Mouse (Mus musculus) adrenal gland, adult 2 months (tissue): ENCODE measurements around the gene Ppfia1. TPM values are rescaled to one million over a fixed set of nuclear protein-coding genes. Genes with fewer than 3 reads are reported as not detected.

Source experiments
- DNase-seq: peaks from one replicate; pipeline ENCODE4 v3.0.0; 2021
- polyA plus RNA-seq: library from polyadenylated mRNA; depleted of rRNA; stranded (reverse); fragments of >200 nt; gene quantifications from 2 replicates; pipeline ENCODE4 v1.2.3, GENCODE M21; 2012
- total RNA-seq, 2 experiments: library from RNA; stranded (reverse); gene quantifications; 2 replicates each; pipeline ENCODE4 v1.2.3; 2021

Ppfia1 gene
- total and polyA plus RNA-seq, 3 experiments = 37.1 to 59.2 (median 39.1) TPM

GRCm38 (mm10) chr7:144489067-144489774, 64.3 kb downstream of the Ppfia1 start:
- no peak for DNase-seq

GRCm38 (mm10) chr7:144480314-144480713, 73.2 kb downstream of the Ppfia1 start:
- peak; percentile 45 for DNase-seq

- DNase-seq = no peak
These were observed 74.0 kb downstream of the Ppfia1 start for GRCm38 (mm10) chr7:144479569-144479968.

DNA sequence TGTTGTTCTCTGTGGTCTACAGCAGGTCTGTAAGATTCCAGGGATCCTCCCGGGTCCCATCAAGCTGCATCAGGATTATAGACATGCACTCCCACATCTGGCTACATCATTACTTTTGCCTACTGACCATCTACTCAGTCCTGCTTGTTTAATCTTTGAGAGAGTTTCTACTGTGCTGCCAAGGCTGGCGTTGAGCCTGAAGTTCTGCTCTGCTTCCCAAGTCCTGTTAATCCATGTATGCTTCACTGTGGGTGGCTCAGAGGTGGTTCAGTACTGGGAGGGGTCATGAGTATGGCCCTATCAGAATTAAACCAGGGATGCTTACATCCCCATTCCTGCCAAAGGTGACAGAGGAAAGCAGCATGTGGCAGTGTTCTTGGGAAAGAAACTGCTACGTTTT, 77.8 kb downstream of the Ppfia1 start:
- DNase-seq = no peak

- no peak for DNase-seq
These were observed 80.0 kb downstream of the Ppfia1 start for GRCm38 (mm10) chr7:144473486-144473885.

- DNase-seq = no peak
These were observed 82.4 kb downstream of the Ppfia1 start for GRCm38 (mm10) chr7:144471103-144471502.

GRCm38 (mm10) chr7:144470545-144471059, 82.9 kb downstream of the Ppfia1 start, which contains the start of gene Cttn:
Cttn (minus strand) TSS chr7:144471009.
- DNase-seq = peak; percentile 95

DNA sequence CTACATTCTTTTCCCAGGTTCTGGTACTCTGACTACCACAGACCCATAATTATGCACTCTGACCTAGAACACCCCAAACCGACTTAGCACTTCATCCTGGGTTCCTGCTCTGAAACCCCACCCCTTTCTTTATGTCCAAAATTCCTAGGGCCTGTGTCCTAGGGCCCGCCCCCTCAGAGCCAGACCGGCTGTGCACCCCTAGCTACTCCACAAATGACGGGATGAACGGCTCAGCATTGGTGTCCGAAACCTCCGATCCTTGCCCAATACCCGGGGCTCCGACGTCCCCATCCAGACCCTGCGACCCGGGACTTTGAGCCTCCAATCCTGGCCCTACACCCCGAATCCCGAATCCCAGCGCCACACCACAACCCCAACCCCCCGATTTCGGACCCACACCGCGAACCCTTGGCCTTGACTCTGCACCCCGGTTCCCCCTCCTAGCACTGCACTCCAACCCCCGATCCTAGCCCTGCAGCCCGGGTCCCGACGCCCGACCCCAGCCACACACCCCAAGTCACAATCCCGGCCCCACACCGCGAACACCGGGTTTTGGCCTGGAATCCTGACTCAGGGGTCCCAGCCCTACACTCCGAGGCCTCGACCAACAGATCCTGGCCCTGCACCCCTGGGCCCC, 83.5 kb downstream of the Ppfia1 start:
- peak; percentile 34 for DNase-seq

GRCm38 (mm10) chr7:144469181-144469641, 84.3 kb downstream of the Ppfia1 start:
- peak; percentile 77 for DNase-seq

DNA sequence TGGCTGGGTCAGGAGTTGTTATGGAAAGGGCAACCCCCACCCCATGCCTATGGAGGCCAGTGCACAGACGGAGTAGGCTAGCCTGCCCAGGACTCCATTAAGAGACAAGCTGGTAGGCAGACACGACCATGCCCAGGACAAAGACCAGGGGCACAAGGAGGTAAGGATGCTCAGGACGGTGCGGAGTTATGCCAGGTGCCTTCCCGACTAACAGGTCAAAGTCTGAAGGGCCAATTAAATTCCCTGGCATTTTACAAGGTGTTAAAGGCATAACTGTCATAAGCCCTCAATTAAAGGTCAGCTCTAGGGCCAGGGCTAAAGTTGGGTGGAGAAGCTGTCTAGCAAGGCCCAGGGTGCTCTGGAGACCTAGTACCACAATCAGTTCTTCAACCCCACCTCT, 84.8 kb downstream of the Ppfia1 start:
- no peak for DNase-seq

GRCm38 (mm10) chr7:144462577-144462976, 91.0 kb downstream of the Ppfia1 start:
- DNase-seq = no peak

DNA sequence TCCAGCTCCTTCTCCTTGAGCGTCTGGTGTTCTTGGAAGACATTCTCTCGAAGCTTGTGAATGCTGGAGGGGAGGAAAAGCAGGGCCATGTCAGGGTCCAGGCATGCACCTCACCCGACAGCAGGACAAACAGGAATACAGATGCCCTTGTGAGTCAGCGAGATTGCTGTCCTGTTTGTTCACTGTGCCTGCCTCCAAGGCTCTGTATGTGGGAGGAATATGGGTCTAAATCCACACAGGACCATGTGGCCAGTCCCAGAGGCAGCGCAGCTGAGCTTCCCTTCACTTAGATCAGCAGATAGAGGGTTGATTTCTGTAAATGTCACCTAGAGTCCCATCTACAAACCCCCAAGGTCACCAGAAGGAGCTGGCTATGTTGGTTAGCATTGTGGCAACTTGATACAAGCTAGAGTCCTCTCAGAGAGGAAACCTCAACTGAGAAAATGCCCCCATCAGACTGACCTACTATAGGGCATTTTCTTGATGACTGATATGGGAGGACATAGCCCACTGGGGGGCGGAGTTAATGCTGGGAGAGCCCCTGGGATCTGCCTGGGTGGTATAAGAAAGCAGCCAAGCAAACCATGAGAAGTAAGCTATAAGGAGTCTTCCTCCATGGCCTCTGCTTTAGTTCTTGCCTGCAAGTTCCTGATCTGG, 92.2 kb downstream of the Ppfia1 start:
- peak; percentile 66 for DNase-seq

GRCm38 (mm10) chr7:144458881-144459280, 94.6 kb downstream of the Ppfia1 start:
- peak; percentile 86 for DNase-seq

GRCm38 (mm10) chr7:144450661-144451060, 102.9 kb downstream of the Ppfia1 start:
- no peak for DNase-seq

- peak; percentile 99 for DNase-seq
These were observed 103.6 kb downstream of the Ppfia1 start for GRCm38 (mm10) chr7:144449637-144450570.

GRCm38 (mm10) chr7:144448186-144448585, 105.3 kb downstream of the Ppfia1 start:
- no peak for DNase-seq

GRCm38 (mm10) chr7:144447146-144447545, 106.4 kb downstream of the Ppfia1 start:
- no peak for DNase-seq

GRCm38 (mm10) chr7:144444788-144445187, 108.7 kb downstream of the Ppfia1 start:
- no peak for DNase-seq

- no peak for DNase-seq
These were observed 111.6 kb downstream of the Ppfia1 start for GRCm38 (mm10) chr7:144441976-144442375.

DNA sequence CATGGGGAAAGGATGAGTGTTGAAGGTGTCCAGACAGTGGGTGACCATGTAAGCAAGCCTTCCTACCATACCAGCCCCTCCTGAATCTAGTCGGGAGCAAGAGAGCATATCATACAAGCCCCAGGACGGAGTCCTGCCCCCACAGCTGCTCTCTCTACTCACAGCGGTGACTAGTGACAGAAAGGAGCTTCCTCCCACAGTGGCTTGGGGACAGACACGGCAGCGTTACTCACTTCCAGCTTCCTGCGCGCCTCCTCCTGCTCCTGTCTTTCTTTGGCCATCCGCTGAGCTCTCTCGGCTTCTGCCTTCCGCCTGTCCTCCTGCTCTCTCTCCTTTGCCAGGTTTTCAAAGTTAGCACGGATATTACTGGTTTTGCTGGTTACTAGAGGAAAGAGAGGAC, 112.1 kb downstream of the Ppfia1 start:
- DNase-seq = no peak

DNA sequence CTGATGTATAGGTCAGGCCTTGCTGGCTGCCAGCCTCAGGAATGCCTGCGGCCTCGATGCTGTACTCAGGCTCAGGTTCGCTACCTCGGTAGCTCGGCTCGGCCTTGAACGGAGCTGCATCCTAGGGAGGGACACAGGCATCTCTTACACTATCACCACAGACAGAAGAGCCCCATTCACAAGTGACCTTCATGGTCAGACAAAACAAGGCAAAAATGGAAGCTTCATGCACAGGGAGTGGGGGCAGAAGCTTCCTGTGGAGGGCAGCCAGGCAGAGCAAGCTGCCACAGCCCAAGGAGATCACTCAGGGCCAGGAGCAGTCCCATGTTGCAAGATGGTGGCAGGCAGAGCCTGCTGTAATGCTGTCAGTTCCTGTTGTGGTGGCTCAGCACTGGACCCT, 114.7 kb downstream of the Ppfia1 start:
- no peak for DNase-seq

DNA sequence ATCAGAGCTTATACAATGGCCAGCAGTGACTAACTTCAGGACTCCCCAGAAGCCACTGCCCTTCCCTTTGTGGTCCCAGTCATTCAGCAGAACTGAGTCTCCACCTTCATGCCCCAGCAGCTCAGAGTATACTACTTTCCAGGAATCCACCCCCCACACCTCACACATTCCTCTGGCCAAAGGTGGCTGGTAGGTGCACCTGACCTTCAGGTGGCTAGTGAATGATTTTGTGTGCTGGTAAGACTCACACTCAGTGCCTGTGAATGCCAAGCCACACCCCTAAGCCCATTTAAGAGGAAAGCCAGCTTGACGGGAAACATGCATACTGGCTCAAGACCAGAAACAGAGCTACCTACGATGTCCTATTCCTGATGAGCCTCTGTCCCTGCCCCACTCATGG, 120.6 kb downstream of the Ppfia1 start:
- DNase-seq = no peak
